Mouse (Mus musculus) left cerebral cortex, postnatal 36 days (tissue): ENCODE data around the gene Zfp341. TPM values are rescaled to one million over a fixed set of nuclear protein-coding genes. Genes with fewer than 3 reads are reported as not detected.

Experiments used
- DNase-seq, 2 experiments: peaks; one replicate each; pipeline ENCODE4 v3.0.0; 2021 to 2022; ENCODE audit warnings: low spot score in 2 of 2, mixed read lengths in 1 of 2
- intact Hi-C: fragments of 180-260 bp; cut with DNase I; formaldehyde crosslinking; loops from one replicate; pipeline ENCODE4 v1.15.1; 2025
- total RNA-seq, 2 experiments: library from RNA; stranded (reverse); gene quantifications; 2 replicates each; pipeline ENCODE4 v1.2.3; 2021

Gene Zfp341
- total RNA-seq, 2 experiments from 2014 or later = 11.8 to 12.9 TPM

GRCm38 (mm10) chr2:154624137-154624536 is 11.0 kb downstream of the Zfp341 start:
- intact Hi-C loops = no loop called here
- no peak for DNase-seq

- DNase-seq = no peak
- intact Hi-C loops = no loop called here
These were observed 17.4 kb downstream of the Zfp341 start for GRCm38 (mm10) chr2:154630531-154630930.

- no peak for DNase-seq
- intact Hi-C loops = no loop called here
These were observed 19.2 kb downstream of the Zfp341 start for GRCm38 (mm10) chr2:154632203-154632780.

- intact Hi-C loops = no loop called here
- no peak for DNase-seq
These were observed 20.1 kb downstream of the Zfp341 start for GRCm38 (mm10) chr2:154633039-154633742.

- no peak for DNase-seq
- intact Hi-C loops = no loop called here
These were observed 21.0 kb downstream of the Zfp341 start for GRCm38 (mm10) chr2:154633876-154634644.

- intact Hi-C loops = no loop called here
- DNase-seq = no peak
These were observed 22.7 kb downstream of the Zfp341 start for GRCm38 (mm10) chr2:154635826-154636225.

GRCm38 (mm10) chr2:154638521-154638920 is 25.4 kb downstream of the Zfp341 start:
- intact Hi-C loops = no loop called here
- no peak for DNase-seq

GRCm38 (mm10) chr2:154639115-154639514 is 26.0 kb downstream of the Zfp341 start:
- intact Hi-C loops = no loop called here
- DNase-seq = no peak

- DNase-seq = no peak
- intact Hi-C loops = no loop called here
These were observed 28.1 kb downstream of the Zfp341 start for GRCm38 (mm10) chr2:154641176-154641575.

GRCm38 (mm10) chr2:154642005-154642459 is 28.9 kb downstream of the Zfp341 start:
- intact Hi-C loops = no loop called here

GRCm38 (mm10) chr2:154642712-154643385 is 29.8 kb downstream of the Zfp341 start:
- DNase-seq = no peak
- intact Hi-C loops = no loop called here

More at GRCm38 (mm10) chr2:154642005-154642459, 28.9 kb downstream of the Zfp341 start:
- DNase-seq = no peak

GRCm38 (mm10) chr2:154646634-154647033 is 33.5 kb downstream of the Zfp341 start:
- intact Hi-C loops = loop anchor here (5.0 kb wide), 1 partner anchor 206 kb away; no protein-coding TSS in a partner anchor
- DNase-seq = no peak

- no peak for DNase-seq
- intact Hi-C loops = loop anchor here (5.0 kb wide), 1 partner anchor 204 kb away; no protein-coding TSS in a partner anchor
These were observed 35.0 kb downstream of the Zfp341 start for GRCm38 (mm10) chr2:154648086-154648485.

- no peak for DNase-seq
- intact Hi-C loops = no loop called here
These were observed 37.3 kb downstream of the Zfp341 start for GRCm38 (mm10) chr2:154650404-154650803.

GRCm38 (mm10) chr2:154651363-154651762 is 38.3 kb downstream of the Zfp341 start, which contains the start of gene Chmp4b:
Gene Chmp4b, plus strand, starts transcription at chr2:154651705.
- no peak for DNase-seq
- intact Hi-C loops = no loop called here

GRCm38 (mm10) chr2:154654976-154655375 is 41.9 kb downstream of the Zfp341 start:
- intact Hi-C loops = loop anchor here (5.0 kb wide), 1 partner anchor 237 kb away; the partner anchor contains the start of gene Eif2s2
- no peak for DNase-seq

GRCm38 (mm10) chr2:154655878-154656414 is 42.8 kb downstream of the Zfp341 start:
- intact Hi-C loops = loop anchor here (5.0 kb wide), 1 partner anchor 236 kb away; the partner anchor contains the start of gene Eif2s2

GRCm38 (mm10) chr2:154656710-154657485 is 43.8 kb downstream of the Zfp341 start:
- DNase-seq = peak; percentile 96 to 98
- intact Hi-C loops = loop anchor here (5.0 kb wide), 1 partner anchor 235 kb away; the partner anchor contains the start of gene Eif2s2

More at GRCm38 (mm10) chr2:154655878-154656414, 42.8 kb downstream of the Zfp341 start:
- no peak for DNase-seq
